Mouse (Mus musculus) kidney, postnatal 36 days (tissue): Measurements from ENCODE around the gene Agpat1.

ENCODE experiments used
- DNase-seq, 2 experiments: peaks; one replicate each; pipeline ENCODE4 v3.0.0; 2021 to 2022; ENCODE audit warnings: mixed read lengths in 2 of 2

The Agpat1 gene

DNA sequence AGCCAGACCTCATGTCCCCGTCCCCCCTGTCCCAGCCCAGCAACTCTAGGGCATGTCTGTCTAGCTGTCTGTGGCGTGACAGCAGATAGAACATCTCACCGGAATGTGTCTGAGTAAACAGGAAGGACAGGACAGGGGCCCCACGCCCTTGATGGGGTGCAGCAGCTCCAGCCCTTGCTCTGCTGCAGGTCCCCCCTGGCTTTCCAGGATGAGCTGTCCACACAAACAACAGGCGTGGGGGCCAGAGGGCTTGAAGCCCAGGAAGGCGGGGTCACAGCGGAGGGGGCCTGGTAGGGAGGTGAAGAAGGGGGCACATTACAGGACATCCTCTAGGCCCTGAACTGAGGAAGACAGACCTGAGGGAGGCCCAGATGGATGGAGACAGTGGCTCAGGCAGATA lies 51.1 kb downstream of the Agpat1 start:
- DNase-seq = peak; percentile 78 to 87

- peak; percentile 92 to 93 for DNase-seq
Observed at GRCm38 (mm10) chr17:34655581-34655991, 51.5 kb downstream of the Agpat1 start.

DNA sequence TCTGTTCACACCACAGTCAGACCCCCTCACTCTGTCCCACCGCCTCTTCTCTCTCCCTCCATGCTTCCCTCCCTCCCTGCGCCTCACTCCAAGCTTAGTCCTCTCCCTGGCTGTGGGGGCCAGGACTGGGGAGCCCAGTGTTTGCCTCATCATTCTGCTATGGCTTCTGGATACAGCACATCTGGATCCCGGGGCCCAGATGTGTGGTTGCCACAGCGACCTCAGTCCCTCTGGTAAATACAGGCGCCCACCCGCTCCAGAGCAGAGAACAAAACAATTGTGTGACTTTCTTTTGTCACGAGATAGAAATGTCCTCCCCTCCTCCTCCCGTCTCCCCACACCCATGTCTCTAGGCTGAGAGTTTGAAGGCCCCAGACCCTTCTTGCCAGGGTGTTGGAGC lies 52.6 kb downstream of the Agpat1 start:
- DNase-seq = no peak

DNA sequence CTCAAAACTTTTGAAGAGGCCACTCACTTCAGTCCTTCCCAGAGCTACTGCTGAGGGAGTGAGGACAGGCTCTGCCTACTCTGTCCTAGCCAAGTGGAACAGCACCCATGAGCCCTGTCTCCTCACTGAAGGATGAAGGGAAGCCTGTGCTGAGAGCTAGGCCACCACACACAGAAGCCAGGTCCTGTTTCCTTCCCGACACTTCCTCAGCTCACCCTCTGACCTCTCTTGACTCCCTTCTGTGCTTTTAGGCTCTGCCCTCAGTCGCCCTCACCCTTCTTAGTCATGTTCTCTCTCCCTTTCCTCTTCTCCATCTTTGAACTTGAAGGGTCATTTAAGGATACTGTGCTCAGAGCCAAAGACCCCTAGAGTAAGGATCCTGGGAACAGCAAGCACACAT lies 53.2 kb downstream of the Agpat1 start:
- DNase-seq = no peak

DNA sequence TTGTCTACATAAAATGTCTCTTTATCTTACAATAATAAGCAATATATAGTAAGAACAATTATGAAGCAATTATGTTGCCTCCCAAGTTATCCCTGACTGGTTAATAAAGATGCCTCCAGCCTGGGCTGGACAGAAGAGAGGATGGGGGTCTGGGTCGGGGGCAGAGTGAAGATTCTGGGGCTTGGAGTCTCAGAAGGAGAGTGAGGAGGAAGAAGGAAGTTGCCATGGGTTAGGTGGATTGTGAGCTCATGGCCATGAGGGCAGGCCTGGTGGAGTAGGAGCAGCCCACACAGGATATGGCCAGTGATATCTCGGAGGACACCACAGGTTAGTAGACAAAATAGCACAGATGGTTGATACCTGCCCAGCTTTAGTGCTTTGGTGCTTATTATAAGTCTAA lies 54.1 kb downstream of the Agpat1 start:
- no peak for DNase-seq

- no peak for DNase-seq
Observed at GRCm38 (mm10) chr17:34658591-34658990, 54.5 kb downstream of the Agpat1 start.

DNA sequence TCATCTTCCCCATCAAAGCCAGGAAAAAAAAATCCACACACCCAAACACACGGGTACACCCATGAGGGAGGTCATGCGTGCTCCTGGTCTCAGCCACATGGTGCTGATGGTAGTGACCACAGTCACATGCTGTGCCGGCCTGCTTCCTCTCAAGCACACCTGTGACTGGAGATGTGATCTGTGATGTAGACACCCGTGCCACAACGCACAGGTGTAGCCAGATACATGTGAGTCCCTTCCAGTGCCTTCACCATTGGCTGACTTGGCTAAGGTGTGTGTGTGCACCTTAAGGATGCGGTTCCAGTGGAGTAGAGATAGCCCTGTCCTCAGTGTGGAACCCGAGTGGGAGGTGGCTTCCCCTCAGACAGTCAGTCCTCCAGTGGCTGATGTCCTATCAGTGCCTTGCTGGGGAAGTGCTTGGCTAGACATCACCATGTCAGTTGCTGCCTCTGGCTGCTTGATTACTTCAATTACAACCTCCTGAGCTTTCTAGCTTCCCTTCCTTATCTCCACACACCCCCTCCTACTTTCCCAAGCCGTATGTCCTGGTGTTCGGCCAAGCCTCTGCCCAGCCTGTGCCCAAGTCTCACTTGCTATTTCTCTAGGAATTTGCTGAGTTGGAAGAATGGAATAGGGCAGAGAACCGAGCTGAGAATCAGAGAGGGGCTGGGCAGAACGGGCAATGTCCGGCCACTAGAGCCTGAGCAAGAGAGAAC lies 55.3 kb downstream of the Agpat1 start:
- DNase-seq = peak; percentile 41 to 43

GRCm38 (mm10) chr17:34659897-34660214 lies 55.8 kb downstream of the Agpat1 start:
- no peak for DNase-seq

GRCm38 (mm10) chr17:34660259-34660820 lies 56.3 kb downstream of the Agpat1 start:
- no peak for DNase-seq

DNA sequence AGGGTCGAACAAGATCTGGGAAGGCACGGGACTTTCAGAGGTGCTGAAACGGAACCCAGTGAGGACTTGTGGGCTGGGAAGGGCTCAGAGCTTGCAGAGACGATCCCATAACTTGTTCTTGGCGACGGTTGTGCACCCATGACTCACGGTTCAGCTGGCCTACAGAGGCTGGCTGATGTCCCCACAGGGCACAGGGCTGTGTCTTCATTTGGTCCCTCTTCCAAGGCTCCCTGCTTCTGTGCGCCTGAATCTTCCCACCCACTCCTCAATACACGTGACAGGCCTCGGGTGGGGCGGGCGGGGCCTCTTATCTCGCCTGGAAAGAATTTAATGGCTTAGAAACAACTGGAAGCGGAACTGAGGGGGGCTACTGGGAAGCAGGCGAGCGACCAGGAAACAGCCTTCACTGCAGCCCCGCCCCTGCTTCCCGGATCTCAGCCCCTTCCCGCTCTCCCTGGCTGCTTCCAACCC lies 57.1 kb downstream of the Agpat1 start:
- DNase-seq = peak; percentile 82 to 88

DNA sequence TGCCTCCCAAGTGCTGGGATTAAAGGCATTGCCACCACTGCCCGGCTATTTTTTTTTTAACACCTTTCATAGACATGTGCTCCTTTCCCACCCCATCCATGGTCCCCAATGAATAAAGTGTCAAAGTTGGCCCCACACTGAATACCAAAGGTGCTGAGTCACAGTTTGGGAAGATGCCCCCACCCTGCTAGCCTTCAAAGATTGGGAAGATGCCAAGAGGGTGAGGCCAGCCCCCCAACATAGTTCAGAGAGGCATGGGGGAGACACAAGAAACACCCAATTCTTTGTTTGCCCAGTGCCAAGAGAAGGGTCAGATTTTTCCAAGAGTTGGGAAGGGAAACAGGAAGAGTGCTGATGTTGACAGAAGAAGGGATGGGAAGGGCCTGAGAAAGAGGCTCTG lies 58.4 kb downstream of the Agpat1 start:
- no peak for DNase-seq

GRCm38 (mm10) chr17:34662978-34663377 lies 58.9 kb downstream of the Agpat1 start:
- no peak for DNase-seq
